Mouse (Mus musculus): ENCODE results near the gene Ugt2b36.

DNA sequence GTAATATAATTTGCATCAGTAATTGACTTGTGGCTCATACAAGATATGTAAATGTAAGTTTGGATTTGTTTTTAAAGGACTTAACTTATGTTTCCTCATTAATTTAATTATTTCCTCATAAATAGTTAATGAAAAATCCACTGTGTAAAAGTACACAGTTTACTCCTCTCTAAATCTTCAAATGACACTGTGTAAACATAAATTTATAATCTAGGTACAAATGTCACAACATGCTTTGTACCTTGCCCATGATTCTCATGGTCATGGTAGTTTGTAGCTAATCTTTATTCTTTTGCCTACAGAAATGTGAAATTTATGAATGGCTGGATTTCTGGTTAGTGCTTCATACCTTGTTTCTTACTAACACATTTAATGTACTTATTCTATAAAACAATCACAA is 1.2 kb downstream of the Ugt2b36 start:
- TF ChIP-seq POLR2A (IDR thresholded peaks at IDR 0.05; ENCODE audit: control insufficient read depth, low read depth, low read length) (no peak), CTCF (IDR thresholded peaks at IDR 0.05; ENCODE audit: control insufficient read depth, insufficient read depth, insufficient replicate concordance, low read depth, low read length) (no peak)

Data from testis, adult 2 months (tissue).